Mouse (Mus musculus): ENCODE measurements around the gene 4933417A18Rik. TPM values are rescaled to one million over a fixed set of nuclear protein-coding genes. Genes with fewer than 3 reads are reported as not detected.
"Not testable (repeated sequence)": the region's sequence is repeated elsewhere in the genome, so short reads cannot be mapped to it uniquely, and the experiment has no call there.

The 4933417A18Rik gene
- polyA plus RNA-seq, 1 experiment from 2014 or later, result not detected

DNA sequence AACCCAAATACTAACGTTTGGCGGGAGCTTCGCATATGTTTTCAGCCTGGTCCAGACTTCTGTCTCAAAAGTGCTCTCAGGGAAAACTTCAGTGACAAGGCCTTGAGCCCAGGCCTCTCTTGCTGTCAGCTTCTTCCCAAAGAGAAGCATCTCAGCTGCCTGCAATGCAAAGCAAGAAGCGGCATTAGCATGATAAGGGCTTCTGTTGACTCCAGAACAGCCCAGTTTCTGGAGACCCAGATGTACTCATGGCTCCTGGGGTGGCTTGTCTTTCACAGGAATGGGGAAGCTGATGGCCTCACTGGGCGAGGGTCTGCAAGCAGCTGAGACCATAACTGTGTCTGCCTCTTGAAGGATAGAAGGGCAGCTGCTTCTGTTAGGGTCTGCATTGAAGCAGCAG lies 54.4 kb downstream of the 4933417A18Rik start:
- H3K9ac ChIP-seq; H3K4me2 ChIP-seq; H3K9me3 ChIP-seq (replicated peaks); H3K4me1 ChIP-seq; H3K4me3 ChIP-seq (replicated peaks); H3K27me3 ChIP-seq; H3K27ac ChIP-seq; ATAC-seq (replicated peaks; ENCODE audit: low FRiP score): not testable (repeated sequence)
- peaks cover 62% of the 10 kb centered on the region for H3K36me3 ChIP-seq
- 81% methylated on average over 5 of the region's 5 CpGs for WGBS

DNA sequence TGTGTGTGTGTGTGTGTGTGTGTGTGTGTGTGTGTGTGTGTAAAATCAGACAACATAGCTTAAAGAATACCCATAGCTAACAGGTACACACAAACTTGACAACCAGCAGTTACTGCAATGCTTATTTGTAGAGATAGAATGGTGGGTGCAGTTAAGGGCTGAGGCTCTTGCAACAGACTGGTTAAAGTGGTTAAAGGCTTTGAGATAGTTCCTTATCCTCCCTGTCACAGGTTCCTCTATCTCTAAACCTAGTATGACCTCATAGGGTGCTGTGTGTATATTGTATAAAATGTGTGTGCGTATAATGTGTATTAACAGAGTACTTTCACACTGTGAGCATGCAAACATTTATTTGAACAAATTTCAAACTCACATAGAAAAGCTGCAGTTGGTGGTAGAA lies 59.3 kb downstream of the 4933417A18Rik start:
- H3K36me3 ChIP-seq, result peaks cover 89% of the 10 kb centered on the region
- not testable (repeated sequence) for H3K9me3 ChIP-seq (replicated peaks); H3K27ac ChIP-seq; H3K4me2 ChIP-seq; H3K9ac ChIP-seq; ATAC-seq (replicated peaks; ENCODE audit: low FRiP score); H3K4me1 ChIP-seq; H3K27me3 ChIP-seq; H3K4me3 ChIP-seq (replicated peaks)
- WGBS, result 90% methylated on average over 1 of the region's 1 CpGs

DNA sequence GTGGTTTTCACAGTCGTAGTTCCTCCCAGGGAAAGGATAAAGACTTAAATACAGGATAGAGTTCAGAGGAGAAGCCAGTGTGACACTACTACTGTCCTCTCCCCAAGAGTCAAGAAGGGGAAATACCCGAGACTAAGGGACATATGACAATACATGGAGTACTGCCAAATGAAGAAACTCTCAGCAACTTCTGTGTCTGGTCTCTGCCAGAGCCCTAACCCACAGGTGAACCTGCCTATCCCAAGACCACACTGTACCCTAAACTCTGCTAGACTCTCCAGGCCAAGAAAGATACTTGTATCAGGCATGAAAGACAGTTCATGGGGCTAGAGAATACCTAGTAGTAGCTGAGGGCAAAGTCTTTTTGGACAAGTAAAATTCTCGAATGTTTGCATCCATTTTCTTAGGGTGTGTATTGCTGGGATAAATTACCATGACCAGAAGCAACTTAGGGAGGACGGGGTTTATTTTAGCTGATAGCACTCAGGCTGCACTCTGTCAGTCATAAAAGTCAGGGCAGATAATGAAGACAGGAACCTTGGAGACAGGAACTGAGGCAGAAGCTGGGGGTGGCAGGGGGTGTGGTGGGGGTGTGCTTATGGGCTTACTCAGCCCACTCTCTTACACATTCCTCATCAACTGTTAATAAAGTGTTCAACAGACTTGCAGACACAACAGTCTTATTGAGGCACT lies 67.5 kb downstream of the 4933417A18Rik start:
- H3K9ac ChIP-seq, result no peak overlapping the region
- WGBS, result 58% methylated on average over 4 of the region's 4 CpGs
- ATAC-seq (replicated peaks; ENCODE audit: low FRiP score), result no peak
- H3K4me1 ChIP-seq, result peaks cover 11% of the 10 kb centered on the region
- no peaks in the 10 kb centered on the region for H3K27me3 ChIP-seq
- H3K36me3 ChIP-seq, result peaks cover 38% of the 10 kb centered on the region
- H3K4me3 ChIP-seq (replicated peaks), result no peak overlapping the region
- no peak overlapping the region for H3K4me2 ChIP-seq
- H3K27ac ChIP-seq, result no peak overlapping the region
- no peaks in the 10 kb centered on the region for H3K9me3 ChIP-seq (replicated peaks)

DNA sequence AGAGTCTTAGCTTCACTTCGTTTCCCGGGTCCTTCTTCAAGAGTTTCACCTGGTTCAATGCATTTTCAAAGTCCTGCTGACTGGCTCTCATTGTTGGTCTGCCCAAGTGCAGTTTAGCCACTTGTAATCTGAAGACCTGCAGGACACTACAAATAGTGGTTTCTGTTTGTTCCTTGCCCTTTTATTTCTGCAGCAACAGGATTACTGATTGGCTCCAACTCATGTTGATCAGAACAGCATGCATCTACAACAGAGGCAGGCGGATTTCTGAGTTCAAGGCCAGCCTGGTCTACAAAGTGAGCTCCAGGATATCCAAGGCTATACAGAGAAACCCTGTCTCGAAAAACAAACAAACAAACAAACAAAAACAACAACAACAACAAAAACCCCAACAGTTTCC lies 68.9 kb downstream of the 4933417A18Rik start:
- Histone ChIP-seq H3K27ac (no peak overlapping the region), H3K36me3 (peaks cover 24% of the 10 kb centered on the region), H3K4me1 (peaks cover 11% of the 10 kb centered on the region), H3K4me3 (replicated peaks) (peak overlapping the region; percentile 55), H3K9ac (peak overlapping the region; percentile 70; the same call in 1 of the 2 replicates), H3K9me3 (replicated peaks) (no peaks in the 10 kb centered on the region), H3K4me2 (peak overlapping the region; percentile 71), H3K27me3 (no peaks in the 10 kb centered on the region)
- ATAC-seq (replicated peaks; ENCODE audit: low FRiP score), result no peak
- whole genome bisulfite sequencing, result 78% methylated on average over 4 of the region's 4 CpGs

DNA sequence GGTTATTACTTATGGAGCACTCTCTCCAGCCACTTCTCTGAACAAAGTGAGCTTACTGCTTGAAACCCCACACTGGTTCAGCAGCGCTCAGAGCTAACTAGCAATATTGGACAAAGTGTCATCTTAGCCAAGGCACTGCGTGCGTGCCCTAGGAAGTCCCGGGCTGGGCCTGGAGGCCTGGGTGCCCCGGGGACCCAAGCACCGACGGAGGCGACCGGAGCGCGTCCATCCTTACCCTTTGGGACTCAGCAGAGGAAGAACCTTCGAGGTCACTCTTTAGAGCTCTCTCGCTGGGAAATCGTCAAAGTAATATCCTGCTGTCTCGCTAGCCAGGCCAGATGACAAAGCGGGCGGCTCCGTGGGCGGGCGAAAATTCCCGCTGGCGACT lies 69.4 kb downstream of the 4933417A18Rik start:
- Histone ChIP-seq H3K27ac (peak overlapping the region; percentile 84), H3K4me3 (replicated peaks) (peak overlapping the region; percentile 55), H3K9ac (peak overlapping the region; percentile 70), H3K27me3 (no peaks in the 10 kb centered on the region), H3K4me2 (peak overlapping the region; percentile 71), H3K4me1 (peaks cover 11% of the 10 kb centered on the region), H3K36me3 (peaks cover 19% of the 10 kb centered on the region), H3K9me3 (replicated peaks) (no peaks in the 10 kb centered on the region)
- ATAC-seq (replicated peaks; ENCODE audit: low FRiP score), result peak; percentile 75
- under 1% methylated on average over 22 of the region's 22 CpGs for WGBS

DNA sequence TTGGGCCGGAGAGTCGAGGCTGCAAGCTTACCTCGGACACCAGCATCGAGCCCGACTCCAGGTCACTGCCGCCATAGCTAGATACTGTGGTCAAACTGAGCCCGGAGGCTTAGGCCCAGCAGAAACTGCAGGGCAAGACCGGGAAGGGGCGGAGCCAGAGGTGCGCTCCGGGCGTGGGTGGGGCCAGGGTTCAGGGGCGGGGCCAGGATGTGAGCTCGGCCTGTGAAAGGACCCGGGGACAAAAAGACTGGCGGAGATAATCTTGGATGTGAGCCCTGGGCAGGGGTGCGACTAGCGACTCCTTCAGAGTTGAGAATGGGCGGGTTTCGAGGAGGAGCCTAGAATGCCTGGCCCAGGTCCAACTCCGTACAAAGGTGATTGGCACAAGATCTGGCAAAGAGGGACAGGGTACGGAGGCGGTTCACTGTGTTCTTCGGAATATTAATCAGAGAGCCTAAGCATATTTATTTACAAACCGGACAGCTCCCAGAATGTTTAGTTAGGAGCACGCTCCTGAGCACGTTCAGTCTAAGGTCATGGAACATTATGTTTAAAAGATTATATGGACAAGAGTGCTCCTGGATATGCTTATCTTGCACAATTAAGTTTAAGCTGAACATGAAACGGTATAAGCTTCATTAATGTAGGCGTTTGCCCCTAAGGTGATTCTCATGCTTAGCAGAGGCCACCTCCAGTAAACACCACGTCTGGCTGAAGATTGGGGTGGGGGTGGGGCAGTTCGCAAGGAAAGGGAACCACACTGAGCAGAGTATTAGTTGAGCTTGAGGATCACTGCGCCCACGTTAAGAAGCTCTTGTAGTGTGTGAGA lies 70.0 kb downstream of the 4933417A18Rik start:
- peak overlapping the region; percentile 70 for H3K9ac ChIP-seq
- peak; percentile 99 for ATAC-seq (replicated peaks; ENCODE audit: low FRiP score)
- no peaks in the 10 kb centered on the region for H3K9me3 ChIP-seq (replicated peaks)
- peak overlapping the region; percentile 55 for H3K4me3 ChIP-seq (replicated peaks)
- H3K4me1 ChIP-seq, result peaks cover 11% of the 10 kb centered on the region
- no peaks in the 10 kb centered on the region for H3K27me3 ChIP-seq
- H3K4me2 ChIP-seq, result peak overlapping the region; percentile 71
- peaks cover 13% of the 10 kb centered on the region for H3K36me3 ChIP-seq
- peak overlapping the region; percentile 84 for H3K27ac ChIP-seq
- 1% methylated on average over 33 of the region's 33 CpGs for WGBS

DNA sequence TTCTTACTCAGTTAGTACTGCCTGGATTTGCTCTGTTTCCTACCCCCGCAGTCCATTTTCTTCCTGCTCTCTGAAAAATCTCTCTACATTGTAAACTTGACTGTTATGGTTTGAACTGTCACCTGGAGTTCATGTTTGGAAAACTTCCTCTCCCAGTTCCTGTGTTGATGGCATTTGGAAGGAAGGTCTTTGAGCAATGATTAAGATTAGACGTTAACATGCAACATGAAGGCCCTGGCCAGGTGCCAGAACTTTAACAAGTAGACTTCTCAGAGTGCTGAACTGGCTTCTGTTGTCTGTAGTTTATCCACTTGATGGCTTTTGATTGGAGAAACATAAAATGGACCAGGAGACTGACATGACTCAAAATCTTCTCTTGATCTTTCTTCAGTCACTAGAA lies 71.7 kb downstream of the 4933417A18Rik start:
- Histone ChIP-seq H3K36me3 (no peaks in the 10 kb centered on the region), H3K9me3 (replicated peaks) (no peaks in the 10 kb centered on the region), H3K4me3 (replicated peaks) (no peak overlapping the region), H3K27me3 (no peaks in the 10 kb centered on the region), H3K4me2 (no peak overlapping the region), H3K27ac (no peak overlapping the region), H3K4me1 (peaks cover 11% of the 10 kb centered on the region), H3K9ac (no peak overlapping the region)
- WGBS, result 59% methylated on average over 2 of the region's 2 CpGs
- ATAC-seq (replicated peaks; ENCODE audit: low FRiP score), result no peak

Other genes starting within 250 kb of the 4933417A18Rik start
- not detected in 2 replicates for gene Fam50b, start 189.6 kb upstream of the 4933417A18Rik start, polyA plus RNA-seq (2015; fragmentation: Nextera tagmentation; extraction: Ambion mirVana)
- gene Prpf4b, start 49.1 kb upstream of the 4933417A18Rik start, polyA plus RNA-seq (2015; fragmentation: Nextera tagmentation; extraction: Ambion mirVana), result 71.8 and 76.7 TPM in 2 replicates
- 4.4 and 4.5 TPM in 2 replicates for gene Fam217a, start 99 bp upstream of the 4933417A18Rik start, polyA plus RNA-seq (2015; fragmentation: Nextera tagmentation; extraction: Ambion mirVana)
- 3.8 and 4.2 TPM in 2 replicates for gene Eci3, start 39.4 kb downstream of the 4933417A18Rik start, polyA plus RNA-seq (2015; fragmentation: Nextera tagmentation; extraction: Ambion mirVana)
- gene Eci2, start 102.7 kb downstream of the 4933417A18Rik start, polyA plus RNA-seq (2015; fragmentation: Nextera tagmentation; extraction: Ambion mirVana), result 126 and 131 TPM in 2 replicates

Measured in kidney, embryonic 15.5 days (tissue).